Mouse (Mus musculus) CH12.LX (cell line): ENCODE measurements around the gene Ppt2.

ENCODE experiments used
- CHD1 ChIP-seq: IDR thresholded peaks from 2 replicates; pipeline ENCODE4 v1.6.1; 2012; ENCODE audit warnings: low read depth, low read length, improper control_type of control experiment, inconsistent platforms
- CTCF ChIP-seq, 2 experiments: IDR thresholded peaks in 1 of 2; conservative IDR thresholded peaks in 1 of 2; 2 replicates each; pipeline ENCODE4 v1.5.1; 2011 to 2012; ENCODE audit warnings: low read depth in 2 of 2, low read length in 2 of 2, improper control_type of control experiment in 1 of 2, inconsistent platforms in 1 of 2, mild to moderate bottlenecking in 1 of 2, moderate library complexity in 1 of 2
- POLR2A ChIP-seq: IDR thresholded peaks from 2 replicates; pipeline ENCODE4 v1.6.1; 2011; ENCODE audit warnings: low read depth, mild to moderate bottlenecking, improper control_type of control experiment, low read length
- ZKSCAN1 ChIP-seq: IDR thresholded peaks from 2 replicates; pipeline ENCODE4 v1.6.1; 2012; ENCODE audit warnings: low read depth, inconsistent platforms, low read length, improper control_type of control experiment, borderline replicate concordance
- ZNF384 ChIP-seq: IDR thresholded peaks from 2 replicates; pipeline ENCODE4 v1.6.1; 2012; ENCODE audit warnings: low read depth, low read length, improper control_type of control experiment, inconsistent platforms

GRCm38 (mm10) chr17:34657271-34657670, 29.0 kb upstream of the Ppt2 start:
- no peak for TF ChIP-seq CHD1
- TF ChIP-seq ZKSCAN1 = no peak
- no peak for TF ChIP-seq POLR2A
- TF ChIP-seq ZNF384 = no peak
- TF ChIP-seq CTCF (conservative IDR thresholded peaks at IDR 0.05 in 1 of 2, IDR thresholded peaks at IDR 0.05 in 1 of 2; ENCODE audit: low read depth in 2 of 2, low read length in 2 of 2) = no peak
